Mouse (Mus musculus) myocyte (in vitro differentiated cells): Measurements from ENCODE around the gene Dlg2.

Source experiments
- CEBPB ChIP-seq: IDR thresholded peaks from 2 replicates; pipeline ENCODE4 v1.6.1; 2011; ENCODE audit warnings: mild to moderate bottlenecking, moderate library complexity; ENCODE audit not compliant: poor library complexity, insufficient read depth, severe bottlenecking
- E2F4 ChIP-seq: IDR thresholded peaks from one replicate; pipeline ENCODE4 v1.6.1; 2011; ENCODE audit warnings: mild to moderate bottlenecking, control low read depth, moderate library complexity; ENCODE audit not compliant: insufficient read depth
- MYOD1 ChIP-seq, 3 experiments: IDR thresholded peaks; one replicate each; pipeline ENCODE4 v1.6.1; 2011; ENCODE audit warnings: control low read depth in 2 of 3, low read depth in 2 of 3, mild to moderate bottlenecking in 2 of 3, moderate library complexity in 1 of 3; ENCODE audit not compliant: insufficient read length in 2 of 3, control insufficient read depth in 1 of 3
- MYOG ChIP-seq, 3 experiments: IDR thresholded peaks; one replicate each; pipeline ENCODE4 v1.6.1; 2011; ENCODE audit warnings: control low read depth in 2 of 3, low read depth in 2 of 3, mild to moderate bottlenecking in 2 of 3; ENCODE audit not compliant: insufficient read length in 2 of 3, control insufficient read depth in 1 of 3, insufficient read depth in 1 of 3
- POLR2A ChIP-seq: IDR thresholded peaks from one replicate; pipeline ENCODE4 v1.6.1; 2011; ENCODE audit warnings: low read depth, mild to moderate bottlenecking, control low read depth, moderate library complexity; ENCODE audit not compliant: insufficient read length
- REST ChIP-seq: IDR thresholded peaks from one replicate; pipeline ENCODE4 v1.6.1; 2011; ENCODE audit warnings: mild to moderate bottlenecking, control low read depth, moderate library complexity; ENCODE audit not compliant: insufficient read depth, insufficient read length
- TCF3 ChIP-seq: IDR thresholded peaks from one replicate; pipeline ENCODE4 v1.6.1; 2011; ENCODE audit warnings: low read depth, control low read depth; ENCODE audit not compliant: insufficient read length
- USF1 ChIP-seq: IDR thresholded peaks from one replicate; pipeline ENCODE4 v1.6.1; 2011; ENCODE audit warnings: low read depth, mild to moderate bottlenecking, control low read depth, moderate library complexity

DNA sequence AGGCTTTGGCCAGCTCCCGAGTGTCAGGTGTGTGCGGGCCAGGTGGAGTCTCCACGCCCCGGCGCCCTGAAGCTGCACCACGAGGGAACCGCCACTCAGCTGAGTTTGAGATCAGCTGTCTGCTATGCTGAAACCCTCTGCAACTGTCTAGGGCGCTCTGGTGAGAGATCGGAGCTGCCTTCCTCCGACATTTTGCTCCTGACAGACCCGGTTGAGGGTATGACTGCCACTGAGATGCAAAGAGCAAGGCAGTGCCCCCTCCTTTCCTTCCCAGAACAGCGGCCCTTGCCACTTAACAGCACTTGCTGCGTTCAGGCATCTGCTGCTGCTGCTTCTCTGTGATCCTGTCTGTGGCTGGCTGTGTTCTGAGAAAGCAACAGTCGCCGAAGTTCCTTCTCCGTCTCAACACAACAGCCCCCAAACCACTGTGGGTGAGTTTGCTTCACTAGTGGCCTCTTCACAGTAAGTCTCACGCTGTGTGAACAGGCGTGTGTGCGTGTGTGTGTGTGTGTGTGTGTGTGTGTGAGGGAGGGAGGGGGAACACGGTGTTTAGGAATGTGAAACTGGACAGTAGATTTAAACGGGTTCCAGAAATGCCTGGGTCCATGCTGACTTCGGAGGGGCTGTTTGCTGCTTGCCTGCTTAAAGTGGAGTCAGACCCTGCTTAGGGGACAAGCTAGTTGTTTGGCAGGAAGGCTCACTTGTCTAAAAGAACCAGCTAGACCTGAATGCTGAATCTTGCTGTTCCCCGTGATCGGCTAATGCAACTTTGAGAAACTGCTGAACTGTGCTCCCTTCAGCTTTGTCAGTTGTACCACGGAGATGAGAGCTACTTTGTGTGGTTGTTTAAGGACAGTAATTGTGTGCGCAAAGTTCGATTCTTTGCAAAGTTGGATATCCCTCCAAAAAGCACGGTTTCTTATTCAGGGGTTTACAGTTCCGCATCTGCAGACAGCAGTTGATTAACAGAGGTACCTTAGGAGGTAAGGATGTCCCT lies 1704.4 kb downstream of the Dlg2 start:
- TF ChIP-seq MYOG (IDR thresholded peaks at IDR 0.05; ENCODE audit: control insufficient read depth in 1 of 3, insufficient read depth in 1 of 3, insufficient read length in 2 of 3, low read depth in 2 of 3) (no peak), MYOD1 (IDR thresholded peaks at IDR 0.05; ENCODE audit: control insufficient read depth in 1 of 3, insufficient read length in 2 of 3, low read depth in 2 of 3) (no peak), USF1 (no peak), POLR2A (no peak), CEBPB (no peak), TCF3 (no peak), REST (no peak), E2F4 (no peak)
